Comparison of ENCODE assay signal across 16 mouse cellular contexts in the genomic region with DNA sequence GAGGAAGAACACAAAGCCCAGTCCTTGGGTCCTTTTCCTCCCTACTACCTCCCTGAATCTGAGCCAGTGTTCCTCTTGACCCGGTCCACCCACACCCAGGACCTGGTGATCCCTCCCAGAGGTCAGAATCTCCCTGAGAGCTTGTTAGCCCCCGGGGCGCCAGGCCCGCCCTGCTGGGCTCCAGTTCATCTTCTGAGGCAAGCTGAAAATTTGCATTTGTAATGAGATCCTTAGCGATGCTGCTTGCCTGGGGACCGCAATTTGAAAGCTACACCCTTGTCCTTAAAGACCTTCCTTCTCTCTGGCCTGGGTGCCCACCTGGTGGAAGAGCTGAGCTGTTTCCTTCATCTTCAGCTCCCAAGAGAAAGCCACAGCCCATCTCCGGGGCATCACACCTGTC. TPM values are rescaled to one million over a fixed set of nuclear protein-coding genes. Genes with fewer than 3 reads are reported as not detected.
"Had no signal": no experiment of that assay in that cellular context is flagged by ENCODE, and none has a peak within 500 bp of the region (broad histone marks: within the 10 kb centered on the region; RNA-seq: fewer than 3 reads in every experiment).

No protein-coding gene starts in this region.

- H3K4me2 ChIP-seq: kidney, embryonic 15.5 days; liver, embryonic 13.5 days; midbrain, embryonic 12.5 days; neural tube, embryonic 13.5 days had no signal

- DNase-seq: kidney, adult 8-10 months; kidney, postnatal 10 days; kidney, postnatal 4 days; layer of hippocampus, postnatal 36 days; liver, embryonic 13.5 days; lung, adult 2 months; lung, postnatal 14 days; lung, postnatal 4 days; thymus, adult 18-20 months; thymus, postnatal 36 days had no signal

- H3K27ac ChIP-seq: kidney, embryonic 15.5 days; liver, embryonic 13.5 days; midbrain, embryonic 12.5 days; neural tube, embryonic 13.5 days had no signal

- H3K27me3 ChIP-seq: kidney, embryonic 15.5 days; liver, embryonic 13.5 days; midbrain, embryonic 12.5 days; neural tube, embryonic 13.5 days had no signal

- H3K9me3 ChIP-seq: kidney, embryonic 15.5 days; liver, embryonic 13.5 days; midbrain, embryonic 12.5 days; neural tube, embryonic 13.5 days had no signal

- ATAC-seq: midbrain, embryonic 16.5 days had no signal

- H3K36me3 ChIP-seq: midbrain, embryonic 12.5 days had no signal

- H3K4me3 ChIP-seq: kidney, embryonic 15.5 days; left cerebral cortex, adult 2 months; liver, embryonic 13.5 days; midbrain, embryonic 12.5 days; myocyte; neural tube, embryonic 13.5 days had no signal

- H3K9ac ChIP-seq: kidney, embryonic 15.5 days; liver, embryonic 13.5 days; midbrain, embryonic 12.5 days; neural tube, embryonic 13.5 days had no signal

RNA-seq across cellular contexts. Expression of a gene that starts 34.6 kb away (rescaled TPM):
- polyA plus RNA-seq: liver, embryonic 13.5 days had no signal
